In the genomic region with DNA sequence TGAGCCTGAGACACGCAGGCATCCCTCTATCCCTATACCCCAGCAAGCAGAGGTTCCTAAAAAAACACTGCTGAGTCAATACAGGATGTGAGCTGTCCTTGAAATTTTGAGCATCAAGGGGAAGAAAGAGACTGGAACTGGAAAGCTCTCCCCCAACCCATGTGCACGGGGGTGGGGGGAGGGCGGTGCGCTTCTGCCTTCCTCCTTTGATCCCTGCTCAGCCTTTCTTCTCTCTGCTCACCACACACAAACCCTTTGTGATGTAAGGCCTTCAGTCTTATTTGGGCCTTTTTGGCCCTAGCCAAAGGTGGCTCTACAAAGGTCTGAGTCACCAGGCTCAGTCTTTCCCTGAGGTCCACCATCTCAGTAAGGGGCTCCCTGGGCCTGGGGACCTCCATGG, we compare ENCODE assay signal across 18 mouse cellular contexts. TPM values are rescaled to one million over a fixed set of nuclear protein-coding genes. Genes with fewer than 3 reads are reported as not detected.
DNase-seq lines count a peak whose midpoint lies in the region; ATAC-seq and TF ChIP-seq lines count a peak whose summit lies in the region.
"Had no signal": no experiment of that assay in that cellular context is flagged by ENCODE, and none has a peak within 500 bp of the region (broad histone marks: within the 10 kb centered on the region; RNA-seq: fewer than 3 reads in every experiment).

No protein-coding gene starts in this region.

- 23% methylated on average over 4 of the region's 4 CpGs for WGBS in midbrain, embryonic 10.5 days
- WGBS in midbrain, embryonic 11.5 days = 28% methylated on average over 4 of the region's 4 CpGs
- 28% methylated on average over 4 of the region's 4 CpGs for WGBS in olfactory bulb, adult 2 months

- H3K36me3 ChIP-seq in midbrain, embryonic 10.5 days = peaks cover 19% of the 10 kb centered on the region
- H3K36me3 ChIP-seq in midbrain, embryonic 11.5 days (ENCODE audit: control insufficient read depth, insufficient read depth, low read length) = no peaks in the 10 kb centered on the region
- H3K36me3 ChIP-seq: liver, embryonic 12.5 days; midbrain, embryonic 15.5 days had no signal

- no peaks in the 10 kb centered on the region for H3K9me3 ChIP-seq in midbrain, embryonic 10.5 days (replicated peaks)
- H3K9me3 ChIP-seq in midbrain, embryonic 11.5 days (ENCODE audit: control insufficient read depth, low read length) = no peaks in the 10 kb centered on the region
- H3K9me3 ChIP-seq: embryonic facial prominence, embryonic 10.5 days; liver, embryonic 12.5 days; midbrain, embryonic 15.5 days had no signal

- peak; percentile 23 for DNase-seq in adrenal gland, postnatal 10 days
- no peak for DNase-seq in adrenal gland, postnatal 4 days (ENCODE audit: low spot score in 2 of 2)
- peak; percentile 25 for DNase-seq in midbrain, embryonic 10.5 days (ENCODE audit: low spot score)
- no peak for DNase-seq in midbrain, embryonic 11.5 days (ENCODE audit: low spot score, missing footprints)
- peak; percentile 36 to 51 for DNase-seq in adrenal gland, postnatal 36 days
- no peak for DNase-seq in lung, postnatal 4 days
- DNase-seq: cerebellum, adult 11 months; cerebellum, postnatal 25 days; forebrain, postnatal 0 days; kidney, adult 9 months; lung, embryonic 14.5 days; thymus, postnatal 14 days had no signal

- H3K4me3 ChIP-seq in midbrain, embryonic 10.5 days = no peak overlapping the region
- H3K4me3 ChIP-seq in midbrain, embryonic 11.5 days (ENCODE audit: low read depth, low read length) = no peak overlapping the region
- H3K4me3 ChIP-seq in olfactory bulb, adult 2 months (ENCODE audit: insufficient read depth, low read depth, low read length) = no peak overlapping the region
- H3K4me3 ChIP-seq: embryonic facial prominence, embryonic 10.5 days; erythroblast, embryonic 14.5 days; liver, embryonic 12.5 days; midbrain, embryonic 15.5 days had no signal

- peaks cover 24% of the 10 kb centered on the region for H3K4me1 ChIP-seq in midbrain, embryonic 10.5 days
- peaks cover 10% of the 10 kb centered on the region for H3K4me1 ChIP-seq in midbrain, embryonic 11.5 days (ENCODE audit: control insufficient read depth, insufficient read depth, low read length)
- peaks cover 23% of the 10 kb centered on the region for H3K4me1 ChIP-seq in olfactory bulb, adult 2 months (ENCODE audit: control insufficient read depth, insufficient read depth, low read length)
- H3K4me1 ChIP-seq: liver, embryonic 12.5 days had no signal

- peak overlapping the region; percentile 57 for H3K27ac ChIP-seq in midbrain, embryonic 10.5 days (replicated peaks)
- H3K27ac ChIP-seq in midbrain, embryonic 11.5 days (ENCODE audit: low read depth, low read length) = no peak overlapping the region
- H3K27ac ChIP-seq in olfactory bulb, adult 2 months (ENCODE audit: insufficient read depth, low read depth, low read length) = peak overlapping the region; percentile 37
- H3K27ac ChIP-seq: embryonic facial prominence, embryonic 10.5 days; liver, embryonic 12.5 days; midbrain, embryonic 15.5 days had no signal

- ATAC-seq in midbrain, embryonic 11.5 days (ENCODE audit: low FRiP score) = no peak
- ATAC-seq: forebrain, postnatal 0 days; inflammation-experienced regulatory T-cells, adult 6 months; liver, embryonic 12.5 days; midbrain, embryonic 15.5 days had no signal

- no peaks in the 10 kb centered on the region for H3K27me3 ChIP-seq in midbrain, embryonic 10.5 days (ENCODE audit: low read depth, poor library complexity, severe bottlenecking)
- no peaks in the 10 kb centered on the region for H3K27me3 ChIP-seq in midbrain, embryonic 11.5 days (ENCODE audit: control insufficient read depth, insufficient read depth, low read length)
- H3K27me3 ChIP-seq: midbrain, embryonic 15.5 days had no signal

- no peak for TF ChIP-seq POLR2A in olfactory bulb, adult 2 months (IDR thresholded peaks at IDR 0.05; ENCODE audit: insufficient read depth, low read depth, low read length)

- H3K9ac ChIP-seq in midbrain, embryonic 11.5 days (ENCODE audit: low read length) = no peak overlapping the region
- H3K9ac ChIP-seq: forebrain, postnatal 0 days; liver, embryonic 12.5 days; lung, embryonic 14.5 days; midbrain, embryonic 15.5 days had no signal

- no peak for TF ChIP-seq CTCF in olfactory bulb, adult 2 months (IDR thresholded peaks at IDR 0.05; ENCODE audit: insufficient read depth, low read depth, low read length)

- H3K4me2 ChIP-seq in midbrain, embryonic 11.5 days = no peak overlapping the region
- H3K4me2 ChIP-seq: liver, embryonic 12.5 days; lung, embryonic 14.5 days; midbrain, embryonic 15.5 days had no signal

RNA-seq across cellular contexts. Expression of gene Abr, which starts 59.9 kb away (rescaled TPM):
- total RNA-seq in adrenal gland, postnatal 10 days (2021) = 10 to 100 TPM; 35.4 to 44.2 TPM
- total RNA-seq in adrenal gland, postnatal 4 days (2021) = 10 to 100 TPM; 64.2 to 68.9 TPM
- 26.9 and 37.6 TPM in 2 replicates for polyA plus RNA-seq in midbrain, embryonic 10.5 days (2016; fragmentation: Nextera tagmentation; extraction: Ambion mirVana)
- 41.4 and 41.9 TPM in 2 replicates for polyA plus RNA-seq in midbrain, embryonic 11.5 days (2014; fragmentation: Nextera tagmentation; extraction: Ambion mirVana)
- 10 to 100 TPM; 54.6 to 63.5 TPM for total RNA-seq in adrenal gland, postnatal 36 days (2021)
- 133 and 244 TPM in 2 replicates for polyA plus RNA-seq in olfactory bulb, adult 2 months (2012; ENCODE audit: insufficient read depth, insufficient read length, low replicate concordance, missing spikeins)

Comparison
In these comparisons a context has a peak if more than half of its experiments do, and no peak if none do; other contexts are left out.
1. DNase-seq: peak in adrenal gland, postnatal 10 days (single experiment), midbrain, embryonic 10.5 days (single experiment) and adrenal gland, postnatal 36 days (2 of 2); none in adrenal gland, postnatal 4 days (0 of 2), midbrain, embryonic 11.5 days (single experiment) and lung, postnatal 4 days (0 of 2).